Mouse (Mus musculus) urinary bladder, postnatal 25 days (tissue): ENCODE measurements around the gene Dhx16.

Experiments
- DNase-seq: peaks from one replicate; pipeline ENCODE4 v3.0.0; 2022; ENCODE audit warnings: low spot score

Gene Dhx16

DNA sequence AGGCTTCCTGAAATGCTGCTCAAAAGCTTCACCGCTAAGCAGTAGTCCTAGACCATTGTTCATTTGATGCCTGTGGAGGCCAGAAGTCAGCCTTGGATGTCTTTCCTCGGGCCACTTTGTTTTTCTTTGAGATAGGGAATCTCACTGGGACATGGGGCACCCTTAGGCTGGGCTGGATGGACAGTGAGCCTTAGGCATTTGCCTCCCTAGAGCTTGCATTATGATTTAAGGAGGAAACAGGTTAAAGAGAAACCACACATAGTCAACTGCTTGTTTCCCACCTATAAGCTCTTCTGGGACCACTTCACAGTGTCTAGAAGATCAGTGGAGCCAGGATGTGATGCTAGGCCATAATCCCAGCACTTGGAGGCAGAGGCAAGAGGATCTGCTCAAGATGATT, 19.8 kb upstream of the Dhx16 start:
- no peak for DNase-seq

DNA sequence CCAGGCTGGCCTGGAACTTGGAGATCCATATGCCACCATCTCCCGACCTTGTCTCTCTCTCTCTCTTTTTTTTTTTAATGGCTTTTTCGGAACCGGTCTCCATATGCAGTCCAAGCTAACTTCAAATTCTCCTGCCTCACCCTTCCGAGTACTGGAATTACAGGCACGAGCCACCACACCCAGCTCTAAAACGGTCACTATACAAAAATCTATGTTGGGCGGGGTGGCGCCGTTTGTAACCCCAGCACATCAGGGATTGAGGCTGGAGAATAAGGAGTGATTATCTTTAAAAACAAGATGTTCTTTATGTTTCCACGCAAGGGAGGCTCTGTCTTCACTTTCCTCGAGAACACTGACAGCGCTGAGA, 18.8 kb upstream of the Dhx16 start:
- DNase-seq = no peak

DNA sequence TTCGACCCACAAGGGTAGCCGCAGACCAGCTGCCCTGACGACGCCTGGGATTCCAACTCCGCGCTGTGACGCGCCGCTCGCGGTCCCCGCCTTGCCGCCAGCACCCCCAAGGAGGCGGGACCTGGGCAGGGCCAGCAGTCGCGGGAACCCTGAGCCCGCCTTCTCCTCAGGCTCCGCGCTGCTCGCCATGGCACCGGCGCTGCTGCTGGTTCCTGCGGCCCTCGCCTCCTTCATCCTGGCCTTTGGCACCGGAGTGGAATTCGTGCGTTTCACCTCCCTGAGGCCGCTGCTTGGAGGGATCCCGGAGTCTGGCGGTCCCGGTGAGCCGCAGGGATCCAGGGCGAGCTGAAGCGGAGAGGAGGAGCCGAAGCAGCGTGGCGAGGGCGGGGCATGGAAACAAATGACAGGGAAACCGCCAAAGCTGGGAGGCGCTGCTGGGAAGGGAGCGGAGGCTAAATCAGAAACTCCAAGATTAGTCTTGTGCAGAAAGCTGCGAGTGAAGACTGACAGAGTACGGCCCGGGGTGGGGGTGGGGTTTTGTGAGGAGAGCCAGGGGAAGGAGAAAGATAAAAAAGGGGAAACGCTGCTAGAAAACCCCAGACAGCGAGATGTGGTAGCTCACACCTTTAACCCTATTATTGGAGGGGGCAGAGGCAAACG, 18.3 kb upstream of the Dhx16 start, which contains the start of gene Nrm:
TSS of gene Nrm (plus strand) at position 121 of the 660 bp plus-strand sequence.
- peak; percentile 86 for DNase-seq

DNA sequence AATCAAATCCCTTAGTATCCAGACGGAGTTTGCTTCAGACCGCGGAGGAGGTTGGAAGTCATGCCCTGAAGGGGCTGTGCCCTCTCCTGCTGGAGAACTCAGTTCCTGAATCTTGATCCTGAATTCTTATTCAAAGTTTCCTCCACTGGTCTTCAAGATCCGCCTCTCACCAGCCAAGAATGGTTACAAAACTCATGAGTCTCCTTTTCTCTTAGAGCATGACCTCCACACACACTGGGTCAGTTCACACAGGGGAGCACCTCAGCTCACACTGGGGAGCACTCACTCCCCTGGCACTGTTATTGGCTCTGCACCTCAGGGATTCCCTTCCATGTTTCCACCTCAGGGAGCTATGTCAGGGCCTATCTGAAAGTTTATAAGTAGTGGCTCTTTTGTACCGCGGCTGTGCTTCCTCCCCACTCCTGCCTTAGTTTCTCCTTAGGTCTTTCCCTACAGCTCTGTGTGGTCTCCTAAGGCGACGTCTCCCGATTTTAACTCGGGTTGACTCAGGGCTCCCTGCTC, 14.7 kb upstream of the Dhx16 start:
- no peak for DNase-seq

DNA sequence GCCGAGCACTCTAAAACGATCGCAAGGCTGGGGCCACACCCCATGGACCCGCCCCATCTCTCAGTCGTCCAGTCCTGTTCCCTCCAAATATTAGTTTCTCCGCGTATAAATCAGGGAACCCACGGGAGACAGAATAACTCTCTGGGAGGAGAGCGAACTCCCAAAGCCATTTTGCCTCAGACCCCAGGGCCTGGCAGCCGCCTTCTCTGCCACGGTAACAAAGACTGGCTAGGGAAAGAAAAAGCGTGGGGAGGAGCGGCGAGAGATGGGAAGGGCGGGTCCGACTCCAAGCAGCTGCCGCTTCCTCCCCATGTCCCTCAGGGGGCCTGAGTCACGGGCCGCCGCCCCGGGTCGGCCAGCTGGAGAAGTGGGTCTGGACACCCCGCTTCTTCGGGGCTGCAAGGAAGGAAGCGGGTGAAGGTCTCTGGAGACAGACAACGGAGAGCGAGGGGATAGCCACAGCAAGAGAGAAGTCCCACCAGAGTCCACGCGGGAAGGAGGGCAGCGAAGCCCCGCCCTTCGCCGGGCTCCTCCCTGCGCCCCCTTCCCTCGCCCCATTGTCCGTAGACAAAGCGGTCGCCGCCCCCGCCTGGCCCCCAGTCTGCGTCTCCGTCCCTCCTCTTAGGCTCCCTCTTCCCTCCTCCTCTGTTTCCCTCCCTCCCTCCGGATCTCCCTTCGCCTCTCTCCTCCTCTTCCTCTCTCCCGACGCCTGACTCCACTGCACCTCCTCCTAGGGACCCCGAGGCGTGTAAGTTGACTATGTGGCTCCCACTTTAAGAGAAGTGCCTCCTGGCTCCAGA, 13.9 kb upstream of the Dhx16 start, which contains the start of gene Ppp1r18:
TSS of gene Ppp1r18 (plus strand) at position 113 of the 800 bp plus-strand sequence.
- peak; percentile 59 for DNase-seq

DNA sequence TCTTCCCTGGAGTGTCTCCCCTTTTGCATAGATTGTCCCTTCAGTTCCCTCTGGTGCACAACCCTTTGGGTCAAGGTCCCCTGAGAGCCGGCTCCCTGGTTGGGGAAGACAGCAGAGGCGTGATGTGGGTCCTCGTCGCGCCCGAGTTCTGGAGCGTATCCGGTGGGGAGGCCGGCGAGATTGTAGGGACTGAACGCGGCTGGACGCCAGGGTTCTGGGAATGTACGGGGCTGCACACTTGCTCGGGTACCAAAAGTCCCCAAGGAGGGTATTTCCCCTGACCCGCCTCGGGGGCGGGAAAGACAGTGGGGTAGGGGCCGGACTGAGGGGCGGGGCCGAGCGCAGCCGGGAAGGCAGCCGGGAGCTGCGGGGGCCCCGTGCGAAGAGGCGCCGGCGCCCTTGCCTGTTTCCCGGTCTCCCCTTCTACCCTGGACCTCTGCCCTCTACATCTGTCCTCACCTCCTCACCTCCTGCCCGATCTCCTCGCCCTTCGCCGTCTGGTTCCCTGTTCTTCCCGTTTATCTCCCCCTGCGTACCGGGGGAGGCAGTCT, 13.3 kb upstream of the Dhx16 start:
- DNase-seq = peak; percentile 59

DNA sequence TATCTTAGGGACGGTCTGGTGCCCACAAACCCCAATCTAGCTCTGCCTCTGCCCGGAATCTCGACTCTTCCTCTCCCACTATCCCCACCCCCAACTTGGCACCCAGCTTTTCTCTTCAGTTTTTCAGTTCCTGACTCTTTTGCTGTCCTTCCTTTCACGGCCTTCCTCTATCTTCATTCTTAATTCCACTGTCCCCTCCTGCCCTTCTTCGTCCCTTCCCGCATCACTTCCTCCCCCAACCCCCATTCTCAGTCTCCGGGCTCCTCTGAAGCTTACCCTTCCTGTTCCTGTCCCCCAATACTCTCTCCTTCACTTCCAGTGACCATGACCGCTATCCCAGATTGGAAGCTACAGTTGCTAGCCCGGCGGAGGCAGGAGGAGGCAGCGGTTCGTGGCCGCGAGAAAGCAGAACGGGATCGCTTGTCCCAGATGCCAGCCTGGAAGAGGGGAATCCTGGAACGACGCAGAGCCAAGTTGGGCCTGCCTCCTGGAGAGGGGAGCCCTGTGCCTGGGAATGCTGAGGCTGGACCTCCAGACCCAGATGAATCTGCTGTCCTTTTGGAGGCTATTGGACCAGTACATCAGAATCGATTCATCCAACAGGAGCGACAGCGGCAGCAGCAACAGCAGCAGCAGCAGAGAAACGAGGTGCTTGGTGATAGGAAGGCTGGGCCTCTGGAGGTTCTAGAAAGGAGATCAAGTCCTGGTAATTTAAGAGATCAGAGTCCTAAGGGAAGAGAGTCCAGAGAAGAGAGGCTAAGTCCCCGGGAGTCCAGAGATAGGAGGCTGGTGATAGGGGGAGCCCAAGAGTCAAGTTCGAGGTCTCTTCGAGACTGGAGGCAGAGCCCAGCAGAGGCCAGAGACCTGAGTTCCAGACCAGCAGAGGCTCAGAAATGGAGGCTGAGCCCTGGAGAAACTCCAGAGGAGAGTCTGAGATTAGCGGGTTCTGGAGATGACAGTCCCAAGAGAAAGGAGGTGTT, 12.4 kb upstream of the Dhx16 start:
- no peak for DNase-seq

DNA sequence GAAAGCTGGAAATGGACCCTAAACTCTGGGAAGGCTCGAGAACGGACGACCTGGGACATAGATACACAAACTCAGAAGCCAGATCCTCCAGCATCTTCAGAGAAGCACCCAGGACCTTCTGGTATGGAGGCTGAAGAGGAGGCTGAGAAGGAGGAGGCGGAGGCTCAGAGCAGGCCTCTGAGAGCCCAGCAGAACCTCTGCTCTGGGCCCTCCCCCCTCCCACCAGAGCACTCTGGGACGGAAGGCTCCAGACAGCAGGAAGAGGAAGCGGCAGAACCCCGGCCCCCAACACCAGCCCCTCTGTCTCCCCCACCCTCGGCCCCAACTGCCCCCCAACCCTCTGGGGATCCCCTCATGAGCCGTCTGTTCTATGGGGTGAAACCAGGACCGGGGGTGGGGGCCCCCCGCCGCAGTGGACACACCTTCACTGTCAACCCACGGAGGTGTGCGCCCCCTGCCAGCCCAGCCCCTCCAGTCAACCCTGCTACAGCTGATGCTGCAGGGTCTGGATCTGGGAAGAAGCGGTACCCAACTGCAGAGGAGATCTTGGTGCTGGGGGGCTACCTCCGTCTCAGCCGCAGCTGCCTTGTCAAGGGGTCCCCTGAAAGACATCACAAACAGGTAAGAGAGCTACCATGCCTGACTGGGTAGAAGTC, 11.3 kb upstream of the Dhx16 start:
- no peak for DNase-seq

DNA sequence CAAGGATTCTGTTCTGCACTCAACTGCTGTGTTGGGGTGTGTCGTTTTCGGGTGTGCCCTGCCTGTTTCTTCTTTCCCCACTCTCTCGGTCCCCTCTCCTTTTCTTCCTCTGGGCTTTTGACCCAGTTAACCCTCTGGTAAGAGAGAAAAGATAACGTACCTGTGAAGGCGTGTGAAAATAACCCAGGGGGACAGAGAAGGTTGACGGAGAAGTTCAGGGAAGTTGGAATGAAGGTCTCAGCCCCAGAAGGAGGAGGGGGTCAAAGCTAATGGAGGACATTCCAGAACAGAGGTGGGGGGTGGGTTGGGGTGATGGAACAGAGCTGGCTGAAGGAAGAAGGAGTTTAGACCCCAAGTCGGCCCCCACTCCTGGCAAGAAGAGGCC, 10.7 kb upstream of the Dhx16 start:
- DNase-seq = no peak

DNA sequence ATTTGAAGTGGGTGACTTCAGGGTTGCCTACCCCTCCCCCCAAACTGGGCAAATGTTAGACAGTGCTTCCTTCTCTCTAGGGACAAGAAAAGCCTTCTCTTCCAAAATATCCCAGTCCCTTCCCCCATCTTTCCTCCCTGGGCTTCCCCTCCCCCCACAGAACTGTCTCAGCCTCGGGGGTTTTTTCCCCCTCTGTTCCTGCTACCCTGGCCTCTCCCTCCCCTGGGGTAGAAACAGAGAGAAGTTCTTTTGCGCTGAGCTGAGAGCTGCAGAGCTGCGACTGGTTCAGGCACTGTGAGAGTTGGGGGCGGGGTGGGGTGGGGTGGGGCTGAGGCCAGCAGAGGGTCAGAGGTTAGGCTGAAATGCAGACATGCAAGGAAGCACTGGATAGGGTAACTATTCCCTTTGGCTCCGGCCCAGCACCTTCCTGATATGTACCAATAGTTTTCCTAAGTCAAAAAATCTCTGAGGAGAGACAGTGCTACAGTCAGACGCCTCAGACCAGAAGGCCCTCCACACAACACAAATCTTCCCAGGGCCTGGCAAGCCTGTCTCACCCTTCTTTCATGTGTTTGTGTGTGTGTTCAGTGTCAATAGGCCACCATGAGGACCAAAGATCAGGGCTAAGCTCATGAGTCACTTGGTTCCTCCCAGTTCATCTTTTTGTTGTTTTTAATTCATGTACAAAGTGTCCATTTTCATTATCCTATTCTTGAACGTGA, 10.1 kb upstream of the Dhx16 start:
- peak; percentile 32 for DNase-seq

DNA sequence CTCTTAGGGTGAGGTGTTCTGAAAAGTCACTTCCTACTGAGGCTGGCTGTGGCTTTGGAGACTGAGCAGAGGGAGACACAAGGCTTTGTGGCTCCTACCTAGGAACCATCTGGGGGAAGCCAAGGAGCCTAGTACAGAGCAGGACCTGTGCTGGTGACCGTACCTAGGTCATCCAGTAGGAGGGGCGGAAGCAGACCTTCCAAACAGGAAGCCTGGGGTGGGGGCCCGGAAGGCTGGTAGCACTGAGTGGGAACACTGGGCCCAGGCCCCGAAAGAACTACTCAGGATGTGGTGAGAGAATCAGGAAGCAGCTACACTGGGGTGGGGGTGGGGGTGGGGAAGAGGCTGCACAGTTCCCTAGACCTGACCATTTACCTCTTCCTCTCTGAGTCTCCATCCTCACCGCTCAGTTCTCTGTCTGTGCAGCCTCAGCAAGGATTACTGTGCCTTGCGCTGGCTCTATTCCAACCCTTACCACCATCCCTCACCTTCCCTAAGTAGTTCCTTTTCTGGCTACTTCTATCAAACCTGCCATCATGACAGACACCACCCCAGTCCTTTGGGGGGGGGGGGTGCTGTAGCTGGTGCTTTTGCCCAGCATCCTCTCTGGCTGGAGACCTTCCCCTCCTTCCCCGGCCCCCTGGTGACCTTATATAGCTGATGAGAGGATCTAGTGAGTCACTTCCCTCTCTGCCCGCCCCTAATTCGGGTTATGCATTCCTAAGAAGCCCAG, 9.3 kb upstream of the Dhx16 start:
- DNase-seq = peak; percentile 40

DNA sequence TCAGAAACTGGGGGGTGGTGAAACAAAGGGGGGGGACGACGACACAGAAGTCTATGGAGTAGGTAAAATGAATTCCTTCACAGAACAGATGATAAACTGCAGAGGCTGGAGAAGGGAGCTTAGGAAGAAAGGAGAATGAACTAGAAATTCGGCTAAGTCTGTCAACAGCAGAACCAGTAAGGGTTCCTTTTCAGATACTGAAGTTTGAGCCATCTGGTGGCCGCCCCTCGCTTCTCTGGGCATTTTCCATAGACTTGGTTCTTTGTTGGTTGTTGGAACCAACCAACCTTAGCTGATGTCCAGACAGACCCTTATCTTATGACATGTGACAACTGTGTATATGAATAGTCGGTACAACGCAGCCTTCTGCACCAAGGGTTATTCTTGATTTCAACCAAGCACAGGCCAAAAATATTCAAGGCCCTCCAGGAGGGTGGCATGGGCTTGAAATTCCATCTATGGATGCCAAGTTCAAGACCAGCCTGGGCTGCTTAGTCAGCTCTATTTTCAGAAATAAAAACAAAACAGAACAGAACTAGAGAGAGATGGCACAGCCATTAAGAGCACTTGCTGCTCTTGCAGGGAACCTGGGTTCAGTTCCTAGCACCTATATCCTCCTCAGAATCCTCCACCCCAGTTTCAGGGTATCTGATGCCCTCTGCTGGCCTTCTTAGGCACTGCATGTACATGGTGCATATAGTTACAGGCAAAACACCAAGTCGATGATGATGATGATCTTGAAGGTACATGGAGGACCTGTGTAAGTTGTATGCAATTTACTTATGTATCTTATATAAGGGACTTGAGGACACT, 8.5 kb upstream of the Dhx16 start:
- DNase-seq = no peak

DNA sequence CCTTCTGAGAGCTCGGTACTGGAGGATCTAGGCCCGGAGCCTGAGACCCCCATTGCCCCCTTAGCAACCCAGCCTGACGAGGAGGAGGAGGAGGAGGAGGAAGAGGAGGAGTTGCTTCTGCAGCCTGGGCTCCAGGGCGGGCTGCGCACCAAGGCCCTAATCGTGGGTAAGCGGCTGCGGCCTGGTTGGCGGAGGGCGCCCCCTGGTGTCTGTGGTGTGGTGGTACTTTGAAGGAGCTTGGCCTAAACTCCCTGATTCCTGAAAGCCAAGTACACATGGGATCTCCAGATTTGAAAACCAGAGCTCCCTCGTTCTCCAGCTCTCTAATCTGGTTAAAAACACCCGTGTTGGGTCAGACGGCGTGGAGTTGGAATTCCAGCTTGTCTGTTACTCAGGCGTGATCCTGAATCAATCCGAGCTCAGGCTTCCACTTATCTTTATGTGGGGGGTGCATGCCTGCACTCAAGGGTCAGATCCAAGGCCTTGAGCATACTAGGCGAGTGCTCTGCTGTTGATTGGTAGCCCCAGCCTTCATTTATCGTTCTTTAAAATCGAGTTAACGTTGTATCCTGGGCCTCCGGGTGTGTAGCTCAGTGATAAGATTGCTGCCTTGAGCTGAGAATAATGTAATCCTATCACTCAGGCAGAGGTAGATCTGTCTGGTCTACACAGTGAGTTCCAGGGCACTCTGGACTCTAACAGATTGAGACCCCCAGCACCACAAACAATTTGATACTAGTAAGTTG, 5.7 kb upstream of the Dhx16 start:
- DNase-seq = peak; percentile 95

DNA sequence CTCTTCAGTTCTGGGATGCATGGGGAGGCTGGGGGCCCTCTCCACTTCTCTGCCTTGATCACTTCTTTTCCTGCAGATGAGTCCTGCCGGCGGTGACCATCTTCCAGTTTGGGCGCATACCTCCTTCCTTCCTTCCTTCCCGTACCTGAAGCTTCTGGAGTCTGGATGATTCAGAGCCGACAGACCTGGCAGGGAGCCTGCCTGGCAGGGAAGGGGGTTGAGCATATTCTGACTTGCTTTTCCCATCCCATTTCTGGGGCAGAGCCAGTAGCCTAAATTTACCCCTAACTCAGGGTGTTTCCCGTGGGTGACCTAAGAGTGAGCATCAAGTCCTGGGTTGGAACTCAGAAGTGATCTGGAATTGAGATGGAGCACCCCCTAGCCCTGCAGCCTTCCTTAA, 4.9 kb upstream of the Dhx16 start:
- no peak for DNase-seq

DNA sequence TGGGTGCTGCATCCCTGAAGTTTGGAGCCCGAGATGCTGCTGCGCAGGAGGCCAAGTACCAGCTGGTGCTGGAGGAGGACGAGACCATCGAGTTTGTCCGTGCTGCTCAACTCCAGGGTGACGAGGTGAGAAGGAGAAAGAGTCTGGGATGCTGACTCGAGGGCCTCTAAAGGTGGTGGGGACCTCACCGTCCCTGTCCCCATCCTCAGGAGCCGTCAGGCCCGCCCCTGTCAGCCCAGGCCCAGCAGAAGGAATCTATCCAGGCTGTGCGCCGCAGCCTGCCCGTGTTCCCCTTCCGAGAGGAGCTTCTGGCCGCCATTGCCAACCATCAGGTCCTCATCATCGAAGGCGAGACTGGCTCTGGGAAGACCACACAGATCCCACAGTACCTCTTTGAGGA, 3.3 kb downstream of the Dhx16 start:
- no peak for DNase-seq

DNA sequence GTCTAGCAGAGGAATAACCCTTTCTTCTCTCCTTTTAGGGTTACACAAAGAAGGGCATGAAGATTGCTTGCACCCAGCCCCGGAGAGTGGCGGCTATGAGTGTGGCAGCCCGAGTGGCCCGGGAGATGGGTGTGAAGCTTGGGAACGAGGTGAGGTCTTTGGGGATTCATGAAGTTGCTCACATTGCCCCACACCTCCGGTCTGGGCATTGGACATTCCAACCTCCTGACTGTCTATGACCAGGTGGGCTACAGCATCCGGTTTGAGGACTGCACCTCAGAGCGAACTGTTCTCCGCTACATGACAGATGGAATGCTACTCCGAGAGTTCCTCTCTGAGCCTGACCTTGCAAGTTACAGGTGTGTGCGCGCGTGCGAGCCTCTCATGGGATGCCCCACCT, 4.2 kb downstream of the Dhx16 start:
- no peak for DNase-seq

DNA sequence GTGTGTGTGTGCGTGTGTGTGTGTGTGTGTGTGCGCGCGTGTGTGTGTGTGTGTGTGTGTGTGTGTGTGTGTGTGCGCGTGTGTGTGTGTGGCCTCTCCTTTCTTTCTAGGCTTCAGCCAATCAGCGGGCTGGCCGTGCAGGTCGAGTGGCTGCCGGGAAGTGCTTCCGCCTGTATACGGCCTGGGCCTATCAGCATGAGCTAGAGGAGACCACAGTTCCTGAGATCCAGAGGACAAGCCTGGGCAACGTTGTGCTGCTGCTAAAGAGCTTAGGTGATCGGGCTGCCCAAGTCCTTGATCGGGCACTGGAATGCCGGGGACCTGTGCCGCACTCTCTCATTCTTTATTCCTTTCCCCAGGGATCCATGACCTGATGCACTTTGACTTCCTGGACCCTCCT, 8.1 kb downstream of the Dhx16 start:
- no peak for DNase-seq
